Mouse (Mus musculus) midbrain, embryonic 16.5 days (tissue): ENCODE data around the gene Atoh8. TPM values are rescaled to one million over a fixed set of nuclear protein-coding genes. Genes with fewer than 3 reads are reported as not detected.
A peak's percentile ranks its signal among the peaks of the same experiment; 100 is the strongest.

ENCODE experiments used
- ATAC-seq: fragments of 200-750 bp; cut with Nextera tagmentation; 2 replicates; pipeline ENCODE4 v1.8.0; 2017; ENCODE audit warnings: moderate TSS enrichment
- H3K27ac ChIP-seq: fragments of 300-500 bp; sonication (generic); 2 replicates; pipeline ENCODE4 v1.5.1; 2014; ENCODE audit warnings: mild to moderate bottlenecking, low read length, mixed read lengths
- H3K27me3 ChIP-seq: fragments of 300-500 bp; sonication (generic); 2 replicates; pipeline ENCODE4 v1.6.1; 2014; ENCODE audit warnings: low read depth, low read length, mixed read lengths; ENCODE audit not compliant: control insufficient read depth, insufficient read depth
- H3K36me3 ChIP-seq: fragments of 300-500 bp; sonication (generic); 2 replicates; pipeline ENCODE4 v1.6.1; 2014; ENCODE audit warnings: mild to moderate bottlenecking, low read length, moderate library complexity, mixed read lengths; ENCODE audit not compliant: control insufficient read depth, insufficient read depth
- H3K4me1 ChIP-seq: fragments of 300-500 bp; sonication (generic); 2 replicates; pipeline ENCODE4 v1.6.1; 2014; ENCODE audit warnings: mild to moderate bottlenecking, low read length, mixed read lengths; ENCODE audit not compliant: control insufficient read depth, insufficient read depth
- H3K4me2 ChIP-seq: fragments of 300-500 bp; sonication (generic); 2 replicates; pipeline ENCODE4 v1.6.1; 2014; ENCODE audit warnings: mild to moderate bottlenecking, low read length, mixed read lengths
- H3K4me3 ChIP-seq: fragments of 300-500 bp; sonication (generic); 2 replicates; pipeline ENCODE4 v1.5.1; 2014; ENCODE audit warnings: low read depth, mild to moderate bottlenecking, low read length, moderate library complexity, mixed read lengths
- H3K9ac ChIP-seq: fragments of 300-500 bp; sonication (generic); 2 replicates; pipeline ENCODE4 v1.6.1; 2014; ENCODE audit warnings: low read depth, low read length, mixed read lengths
- H3K9me3 ChIP-seq: fragments of 300-500 bp; sonication (generic); replicated peaks from 2 replicates; pipeline ENCODE4 v1.6.1; 2014; ENCODE audit warnings: mild to moderate bottlenecking, low read length, mixed read lengths; ENCODE audit not compliant: control insufficient read depth, poor library complexity, severe bottlenecking
- WGBS: fragments of 180-500 bp; shearing (Covaris S2); extraction: QIAGEN DNeasy Blood & Tissue Kit; methylation state at CpG from one replicate; pipeline ENCODE4 v1.1.7; 2014; 5-methylcytosine and 5-hydroxymethylcytosine counted together
- polyA plus RNA-seq: library from polyadenylated mRNA; unstranded; fragments of >200 nt; fragmentation: Nextera tagmentation; extraction: Ambion mirVana; gene quantifications from 2 replicates; pipeline ENCODE4 v1.2.1, GENCODE M21; 2015

Atoh8 gene
- polyA plus RNA-seq, 1 experiment from 2014 or later, result 1.8 TPM

- no peaks in the 10 kb centered on the region for H3K36me3 ChIP-seq
- H3K9me3 ChIP-seq, result no peaks in the 10 kb centered on the region
- no peak overlapping the region for H3K27ac ChIP-seq
- no peaks in the 10 kb centered on the region; the same call in 1 of the 2 replicates for H3K4me1 ChIP-seq
- peak; percentile 93 for ATAC-seq
- H3K27me3 ChIP-seq, result no peaks in the 10 kb centered on the region; the same call in 1 of the 2 replicates
- no peak overlapping the region for H3K4me3 ChIP-seq
- peak overlapping the region; percentile 29; the same call in 1 of the 2 replicates for H3K4me2 ChIP-seq
- H3K9ac ChIP-seq, result 0 out of 2 replicates have a peak overlapping the region, but pooled peaks have one; percentile 17
- 30% methylated on average over 19 of the region's 19 CpGs for WGBS
These were observed 25.8 kb upstream of the Atoh8 start for GRCm38 (mm10) chr6:72260981-72261682.

- H3K4me3 ChIP-seq, result no peak overlapping the region
- H3K36me3 ChIP-seq, result no peaks in the 10 kb centered on the region
- H3K27me3 ChIP-seq, result no peaks in the 10 kb centered on the region; the same call in 1 of the 2 replicates
- WGBS, result 73% methylated on average over 7 of the region's 7 CpGs
- no peak for ATAC-seq
- no peak overlapping the region for H3K27ac ChIP-seq
- H3K9me3 ChIP-seq, result no peaks in the 10 kb centered on the region
- no peak overlapping the region for H3K4me2 ChIP-seq
- no peak overlapping the region for H3K9ac ChIP-seq
- no peaks in the 10 kb centered on the region; the same call in 1 of the 2 replicates for H3K4me1 ChIP-seq
These were observed 24.1 kb upstream of the Atoh8 start for GRCm38 (mm10) chr6:72259474-72259873.

DNA sequence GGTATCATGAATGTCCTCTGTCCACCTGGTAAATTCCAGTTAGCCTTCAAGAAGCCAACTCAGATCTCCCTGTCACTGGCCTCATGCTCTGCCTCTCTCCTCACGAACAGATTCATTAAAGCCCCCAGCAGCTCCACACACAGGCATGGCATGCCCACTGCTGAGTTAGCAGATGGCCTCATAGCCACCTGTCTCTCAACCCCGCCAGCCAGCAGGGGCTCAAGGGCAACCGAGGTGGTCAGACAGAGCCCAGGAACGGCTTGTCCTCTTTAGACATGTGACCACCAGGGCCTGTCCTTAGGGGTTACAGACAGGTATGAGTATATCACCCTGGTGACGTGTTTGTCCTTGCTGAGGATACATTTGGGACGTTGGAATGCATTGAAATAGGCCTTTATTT lies 19.9 kb upstream of the Atoh8 start:
- no peaks in the 10 kb centered on the region; the same call in 1 of the 2 replicates for H3K27me3 ChIP-seq
- H3K9ac ChIP-seq, result no peak overlapping the region
- no peak for ATAC-seq
- H3K4me3 ChIP-seq, result no peak overlapping the region
- no peaks in the 10 kb centered on the region for H3K9me3 ChIP-seq
- H3K36me3 ChIP-seq, result no peaks in the 10 kb centered on the region
- H3K27ac ChIP-seq, result no peak overlapping the region
- 75% methylated on average over 6 of the region's 6 CpGs for WGBS
- no peak overlapping the region for H3K4me2 ChIP-seq
- H3K4me1 ChIP-seq, result no peaks in the 10 kb centered on the region

GRCm38 (mm10) chr6:72254588-72255075 lies 19.3 kb upstream of the Atoh8 start:
- H3K27me3 ChIP-seq, result no peaks in the 10 kb centered on the region; the same call in 1 of the 2 replicates
- H3K9ac ChIP-seq, result no peak overlapping the region
- no peak overlapping the region for H3K27ac ChIP-seq
- ATAC-seq, result peak; percentile 36; the same call in 1 of the 2 replicates
- WGBS, result 58% methylated on average over 10 of the region's 10 CpGs
- H3K4me3 ChIP-seq, result no peak overlapping the region
- no peaks in the 10 kb centered on the region for H3K4me1 ChIP-seq
- H3K36me3 ChIP-seq, result no peaks in the 10 kb centered on the region
- H3K9me3 ChIP-seq, result no peaks in the 10 kb centered on the region
- H3K4me2 ChIP-seq, result no peak overlapping the region

DNA sequence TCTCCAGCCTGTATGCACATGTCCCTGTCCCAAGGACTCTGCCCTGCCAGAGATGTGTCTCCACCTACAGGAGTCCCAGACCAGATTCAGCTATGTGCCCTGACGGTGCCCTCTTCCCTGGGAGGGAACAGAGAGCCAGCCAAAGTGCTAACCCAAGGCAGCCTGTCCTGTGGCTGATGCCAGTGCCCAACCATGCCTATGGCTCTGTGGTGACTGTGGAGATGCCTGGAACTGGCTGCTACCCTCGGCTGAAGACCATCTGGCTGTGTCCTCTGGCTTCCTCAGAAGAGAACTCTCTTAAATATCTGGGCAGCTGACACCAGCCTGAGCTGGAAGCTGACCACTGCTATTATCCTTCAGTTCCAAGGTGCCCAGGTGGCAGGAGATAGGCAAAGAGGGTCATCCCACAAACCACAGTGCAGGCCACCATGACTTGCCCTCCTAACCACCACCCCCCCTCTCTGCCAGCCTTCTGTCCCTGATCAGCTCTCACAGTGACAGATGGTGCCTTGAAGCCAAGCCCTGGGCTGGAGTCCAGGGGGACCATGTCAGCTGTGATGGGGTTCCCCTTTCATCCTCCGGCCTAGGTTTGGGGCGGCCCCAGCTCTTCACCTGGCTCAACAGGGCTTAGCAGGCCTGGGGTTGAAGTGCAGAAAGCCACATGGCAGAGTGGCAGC lies 18.7 kb upstream of the Atoh8 start:
- H3K4me3 ChIP-seq, result no peak overlapping the region
- H3K27me3 ChIP-seq, result no peaks in the 10 kb centered on the region; the same call in 1 of the 2 replicates
- ATAC-seq, result 0 out of 2 replicates have a peak, but pooled peaks have one; percentile 28
- H3K4me2 ChIP-seq, result no peak overlapping the region
- H3K36me3 ChIP-seq, result no peaks in the 10 kb centered on the region
- H3K27ac ChIP-seq, result no peak overlapping the region
- no peak overlapping the region for H3K9ac ChIP-seq
- H3K4me1 ChIP-seq, result no peaks in the 10 kb centered on the region
- WGBS, result 72% methylated on average over 4 of the region's 4 CpGs
- no peaks in the 10 kb centered on the region for H3K9me3 ChIP-seq

DNA sequence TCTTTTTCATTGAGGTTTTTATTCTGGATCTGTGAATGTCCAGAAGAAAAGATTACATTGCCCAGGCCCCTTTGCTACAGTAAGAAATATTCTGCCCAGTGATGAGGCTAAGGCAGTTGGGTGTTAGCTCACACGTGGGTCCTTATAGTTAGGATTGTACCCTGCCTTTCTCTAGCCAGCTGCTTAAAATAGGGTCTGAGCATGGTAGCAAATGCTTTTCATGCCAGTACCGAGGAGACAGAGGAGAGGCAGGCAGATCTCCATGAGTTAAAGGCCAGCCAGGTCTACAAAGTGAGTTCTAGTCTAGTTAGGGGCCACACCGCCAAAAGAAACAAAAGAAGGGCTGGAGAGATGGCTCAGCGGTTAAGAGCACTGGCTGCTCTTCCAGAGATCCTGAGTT lies 17.8 kb upstream of the Atoh8 start:
- whole genome bisulfite sequencing, result 85% methylated on average over 4 of the region's 4 CpGs
- Histone ChIP-seq H3K4me1 (no peaks in the 10 kb centered on the region), H3K9ac (no peak overlapping the region), H3K9me3 (no peaks in the 10 kb centered on the region), H3K27me3 (no peaks in the 10 kb centered on the region; the same call in 1 of the 2 replicates), H3K4me2 (no peak overlapping the region), H3K36me3 (no peaks in the 10 kb centered on the region), H3K27ac (no peak overlapping the region), H3K4me3 (no peak overlapping the region)
- no peak for ATAC-seq

DNA sequence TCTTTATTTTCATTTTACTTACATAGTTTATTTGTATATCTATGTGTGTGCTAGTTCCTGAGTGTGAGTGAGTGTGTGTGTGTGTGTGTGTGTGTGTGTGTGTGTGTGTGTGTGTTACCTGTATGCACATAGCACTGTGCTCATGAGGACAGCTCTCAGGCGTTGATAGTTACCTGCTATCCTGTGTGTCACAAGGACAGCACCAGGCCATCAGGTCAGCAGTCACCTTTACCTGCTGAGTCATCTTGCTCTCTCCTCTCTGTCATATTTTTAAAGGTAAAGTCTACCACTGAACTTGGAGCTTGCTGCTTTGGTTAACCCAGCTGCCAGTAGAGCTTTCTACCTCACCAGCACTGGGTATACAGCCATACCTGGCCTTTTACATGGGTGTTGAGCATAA lies 17.1 kb upstream of the Atoh8 start:
- Histone ChIP-seq H3K27me3 (no peaks in the 10 kb centered on the region; the same call in 1 of the 2 replicates), H3K27ac (no peak overlapping the region), H3K9me3 (no peaks in the 10 kb centered on the region), H3K4me3 (no peak overlapping the region), H3K4me2 (no peak overlapping the region), H3K36me3 (no peaks in the 10 kb centered on the region), H3K9ac (no peak overlapping the region), H3K4me1 (no peaks in the 10 kb centered on the region)
- ATAC-seq, result no peak
- WGBS, result 85% methylated on average over 1 of the region's 1 CpGs

DNA sequence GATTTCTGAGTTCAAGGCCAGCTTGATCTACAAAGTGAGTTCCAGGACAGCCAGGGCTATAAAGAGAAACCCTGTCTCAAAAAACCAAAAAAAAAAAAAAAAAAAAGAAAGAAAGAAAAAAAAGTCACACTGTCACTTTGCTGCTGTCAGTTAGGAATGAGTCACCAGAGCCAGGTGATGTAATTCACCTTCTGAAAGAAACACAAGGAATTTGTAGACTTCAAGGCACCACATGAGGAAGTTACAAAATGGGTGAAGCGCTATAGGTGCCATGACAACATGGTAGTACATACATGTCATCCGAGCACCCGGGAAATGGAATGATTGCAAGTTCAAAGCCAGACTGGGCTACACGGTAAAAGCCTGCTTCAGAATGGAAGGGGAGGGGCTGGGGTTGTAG lies 14.6 kb upstream of the Atoh8 start:
- ATAC-seq, result no peak
- Histone ChIP-seq H3K36me3 (no peaks in the 10 kb centered on the region), H3K9ac (no peak overlapping the region), H3K4me1 (no peaks in the 10 kb centered on the region), H3K9me3 (no peaks in the 10 kb centered on the region), H3K27ac (no peak overlapping the region), H3K4me3 (no peak overlapping the region), H3K4me2 (no peak overlapping the region), H3K27me3 (no peaks in the 10 kb centered on the region)
- 90% methylated on average over 4 of the region's 4 CpGs for WGBS
